Mouse (Mus musculus): ENCODE data around the gene Fxr2.
"Not testable (repeated sequence)": the region's sequence is repeated elsewhere in the genome, so short reads cannot be mapped to it uniquely, and the experiment has no call there.

The Fxr2 gene

DNA sequence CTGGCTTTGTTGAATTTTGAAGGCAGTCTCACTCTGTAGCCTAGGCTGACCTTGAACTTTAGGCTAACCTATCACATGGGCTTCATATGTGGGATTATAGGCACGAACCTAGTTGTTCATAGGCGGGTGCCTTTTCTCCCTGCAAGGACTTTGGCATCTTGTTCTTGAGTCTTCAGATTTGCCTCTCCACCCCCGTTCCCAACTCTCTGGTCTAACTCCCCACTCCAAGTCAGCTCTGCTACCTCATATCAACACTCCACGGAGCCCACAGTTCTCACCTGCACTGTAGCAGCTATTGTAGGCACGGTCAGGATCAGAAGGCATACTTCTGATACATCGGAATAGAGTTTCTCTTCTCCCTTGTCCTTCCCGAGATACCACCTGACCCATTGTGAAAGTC is 50.8 kb downstream of the Fxr2 start:
- DNase-seq (ENCODE audit: low read depth, low spot score) = no peak

DNA sequence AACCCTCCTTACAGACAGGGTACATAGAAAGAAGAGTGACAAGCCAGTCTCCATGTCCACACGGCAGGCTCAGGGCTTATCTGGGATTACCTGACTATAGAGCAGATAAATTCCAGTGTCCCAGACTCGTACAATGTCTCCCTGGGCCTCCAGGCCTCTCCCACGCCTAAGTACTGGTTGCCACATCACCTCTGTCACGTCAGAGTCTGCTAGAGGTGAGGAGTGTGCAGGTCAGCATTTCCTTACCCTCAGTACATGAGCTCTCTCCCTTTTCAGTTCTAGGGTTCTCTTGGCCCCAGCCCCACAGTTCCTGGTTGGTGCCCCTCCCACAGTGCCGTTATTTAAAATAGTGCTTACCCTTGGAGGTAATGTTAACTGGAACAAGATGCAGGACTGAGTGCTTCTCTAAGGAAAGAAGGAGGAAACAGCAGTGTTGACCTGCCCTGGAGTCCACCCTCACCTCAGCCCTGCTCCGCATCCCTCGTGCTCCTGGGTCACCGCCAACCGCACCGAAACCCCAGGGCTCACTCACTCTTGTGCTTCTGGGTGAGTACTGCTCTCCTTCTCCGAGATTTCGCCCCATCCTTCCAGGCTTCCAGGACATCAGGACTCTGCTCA is 51.4 kb downstream of the Fxr2 start:
- DNase-seq (ENCODE audit: low read depth, low spot score) = no peak

DNA sequence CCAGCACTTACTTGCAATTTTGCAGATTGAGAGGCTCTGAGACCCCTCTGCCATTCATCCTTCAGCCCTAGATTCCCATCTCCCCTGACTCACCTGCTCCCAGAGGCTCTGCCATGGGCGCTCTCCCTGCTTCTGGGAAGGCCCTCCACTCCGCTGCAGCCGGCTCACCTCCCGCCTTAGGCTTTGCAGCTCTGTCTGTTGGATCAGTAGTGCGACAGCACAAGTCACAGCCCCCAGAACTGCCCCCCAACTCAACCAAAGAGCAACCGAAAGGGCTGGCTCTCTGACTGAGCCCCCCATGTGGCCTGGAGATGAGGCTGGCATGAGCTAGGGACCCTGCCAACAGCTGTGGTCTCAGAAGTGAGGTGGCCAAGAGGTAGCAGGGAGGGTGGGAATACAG is 52.1 kb downstream of the Fxr2 start:
- no peak for DNase-seq (ENCODE audit: low read depth, low spot score)

DNA sequence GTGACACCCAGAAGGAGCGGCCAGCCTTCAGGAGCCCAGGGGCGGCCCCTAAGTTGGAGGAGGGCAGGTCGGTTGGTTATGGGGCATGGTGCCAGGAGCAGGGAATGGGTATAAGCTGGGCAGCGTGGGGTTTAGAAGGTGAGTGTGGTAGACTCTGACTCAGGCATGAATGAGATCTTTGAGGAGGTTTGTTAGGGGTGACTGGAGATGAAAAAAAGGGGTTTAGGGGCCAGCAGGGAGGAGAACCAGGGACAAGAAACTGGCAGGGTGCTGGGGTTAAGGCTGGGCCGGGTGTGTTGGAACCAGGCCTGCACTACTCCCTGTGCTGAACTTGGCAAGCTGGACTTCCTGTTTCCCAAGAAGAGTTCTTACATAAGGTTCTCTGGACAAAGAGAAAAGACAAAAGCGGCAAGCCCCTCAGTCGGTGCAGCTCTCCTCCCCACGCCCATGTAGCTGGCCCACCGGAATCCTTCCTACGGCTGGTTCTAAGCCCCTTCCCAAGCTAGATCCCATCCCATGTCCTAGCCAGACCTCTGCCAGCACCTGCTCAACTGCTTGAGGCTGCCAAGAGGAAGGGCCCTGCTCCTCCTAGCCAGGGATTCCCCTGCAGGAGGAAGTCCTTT is 52.8 kb downstream of the Fxr2 start, which contains the start of gene Tnfsf13:
Gene Tnfsf13 (minus strand): TSS at position 259 of the 623 bp plus-strand sequence.
- DNase-seq (ENCODE audit: low read depth, low spot score) = peak; percentile 92

DNA sequence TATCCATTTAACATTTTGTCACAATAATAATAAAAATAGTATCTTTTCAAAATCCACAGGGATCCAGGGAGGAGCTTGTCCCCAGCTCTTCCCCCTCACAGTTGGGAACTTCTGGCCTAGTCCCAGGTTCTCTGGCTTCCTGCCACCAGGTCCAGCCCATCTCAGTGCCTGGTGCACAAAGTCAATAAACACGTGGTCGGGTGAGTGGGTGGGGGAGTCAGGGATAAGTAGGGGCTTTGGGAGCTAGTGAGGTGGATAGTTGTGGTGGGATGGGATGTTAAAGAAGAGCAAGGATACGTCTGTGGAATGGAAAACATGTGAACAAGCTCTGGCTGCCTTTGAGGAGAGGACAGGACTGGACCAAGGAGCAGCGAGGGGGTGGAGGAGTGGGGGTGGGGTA is 53.6 kb downstream of the Fxr2 start:
- peak; percentile 82 for DNase-seq (ENCODE audit: low read depth, low spot score)

DNA sequence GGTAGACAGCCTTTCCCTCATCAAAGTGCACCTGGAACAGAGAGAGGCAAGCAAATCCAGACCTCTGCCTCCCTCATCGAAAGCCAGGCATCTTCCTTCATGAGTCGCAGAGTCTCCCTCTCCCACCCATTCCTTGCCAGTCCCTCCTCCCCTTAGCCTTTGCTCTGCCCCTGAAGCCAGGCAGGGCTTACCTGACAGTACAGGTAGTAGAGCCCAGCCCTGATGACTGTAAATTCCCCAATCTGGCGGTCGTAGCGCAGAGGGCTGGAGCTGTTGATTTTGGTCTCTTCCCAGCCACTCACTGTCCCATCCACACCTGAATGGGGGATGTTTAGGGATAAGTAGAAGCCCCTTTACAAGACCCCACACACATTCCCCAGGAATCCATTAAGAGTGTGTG is 54.3 kb downstream of the Fxr2 start:
- DNase-seq (ENCODE audit: low read depth, low spot score) = no peak

DNA sequence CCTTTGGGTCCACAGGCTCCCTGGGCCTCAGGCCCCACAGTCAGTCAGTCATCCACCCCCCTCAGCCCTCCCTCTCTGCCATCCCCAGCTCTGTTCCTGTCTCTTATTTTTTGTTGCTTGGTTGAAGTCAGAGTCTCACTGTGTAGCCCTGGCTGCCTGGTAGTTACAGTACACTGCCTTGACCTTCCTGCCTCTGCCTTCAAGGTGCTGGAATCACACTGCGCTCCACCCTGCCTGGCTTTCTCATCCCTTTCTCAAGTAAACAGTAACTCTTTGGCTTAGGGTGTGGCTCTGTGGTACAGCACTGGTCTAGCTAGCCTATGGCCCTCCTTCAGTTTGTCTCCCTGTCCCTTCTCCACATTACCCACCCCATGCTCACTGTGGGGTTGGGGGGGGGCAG is 57.1 kb downstream of the Fxr2 start:
- no peak for DNase-seq (ENCODE audit: low read depth, low spot score)

DNA sequence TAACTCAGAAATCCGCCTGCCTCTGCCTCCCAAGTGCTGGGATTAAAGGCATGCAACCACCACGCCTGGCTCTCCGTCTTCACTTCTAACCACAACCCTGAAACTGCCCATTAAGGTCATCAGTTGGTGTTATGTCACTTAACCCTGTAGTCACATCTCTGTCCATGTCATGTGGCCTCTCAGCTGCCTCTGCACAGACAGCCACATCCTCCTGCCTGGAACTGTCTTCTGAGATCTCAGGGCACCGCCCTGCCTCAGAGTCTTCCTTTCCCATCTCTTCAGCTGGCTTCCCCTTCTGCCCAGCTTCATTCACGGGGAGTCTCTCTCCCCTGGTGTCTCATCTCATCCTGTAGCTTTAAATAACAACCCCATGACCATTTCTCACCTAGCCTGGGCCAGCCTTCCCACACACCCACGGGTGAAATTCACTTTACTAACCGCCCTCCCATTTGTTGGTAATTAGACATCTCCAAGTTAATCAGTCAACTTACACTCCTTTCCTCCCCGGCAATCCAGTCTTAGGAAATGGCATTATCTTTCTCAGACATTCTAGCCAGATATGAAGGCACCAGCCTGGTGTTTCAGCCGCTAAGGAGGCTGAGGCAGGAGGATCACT is 59.5 kb downstream of the Fxr2 start:
- no peak for DNase-seq (ENCODE audit: low read depth, low spot score)

DNA sequence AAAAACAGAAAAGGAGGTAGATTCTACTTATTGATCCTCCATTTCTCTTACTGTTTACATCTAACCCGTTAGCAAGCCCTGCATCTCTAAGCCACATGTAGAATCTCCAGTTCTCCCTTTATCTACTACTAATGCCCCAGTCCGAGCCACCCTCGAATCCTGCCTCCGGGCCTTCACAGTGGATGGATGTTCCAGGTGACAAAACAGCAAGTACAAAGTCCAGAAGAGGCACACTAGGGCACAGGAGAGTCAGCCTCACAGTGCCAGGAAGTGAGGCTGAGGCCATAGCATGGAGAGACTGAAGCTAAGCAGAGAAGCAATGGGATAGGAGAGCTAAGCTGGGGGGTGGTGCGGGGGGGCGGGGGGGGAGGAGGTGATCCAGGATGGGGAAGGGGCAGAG is 60.1 kb downstream of the Fxr2 start:
- no peak for DNase-seq (ENCODE audit: low read depth, low spot score)

DNA sequence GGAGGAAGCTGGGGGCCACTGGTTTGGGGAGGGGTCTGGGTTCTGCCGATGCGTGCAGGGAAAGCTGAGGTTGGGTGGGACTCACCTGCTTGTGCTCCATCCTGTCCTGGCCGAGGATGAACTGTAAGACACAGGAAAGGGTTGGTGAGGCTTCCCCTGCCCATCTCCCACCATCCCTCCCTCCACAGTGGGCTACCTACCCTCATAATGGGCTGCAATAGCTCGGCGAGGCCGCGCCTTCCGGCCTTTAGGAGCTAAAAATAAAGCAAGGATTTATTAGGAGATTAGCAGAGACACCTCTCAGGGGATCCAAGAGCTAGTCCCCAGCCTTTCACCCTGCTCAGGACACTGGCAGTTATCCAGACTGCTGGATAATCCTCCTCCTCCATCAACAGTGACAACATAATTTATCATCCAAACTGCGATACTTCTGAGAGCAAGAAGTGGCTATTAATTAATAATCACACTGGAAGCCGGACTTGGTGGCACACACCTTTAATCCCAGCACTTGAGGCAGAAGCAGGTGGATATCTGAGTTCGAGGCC is 60.7 kb downstream of the Fxr2 start:
- DNase-seq (ENCODE audit: low read depth, low spot score) = no peak

DNA sequence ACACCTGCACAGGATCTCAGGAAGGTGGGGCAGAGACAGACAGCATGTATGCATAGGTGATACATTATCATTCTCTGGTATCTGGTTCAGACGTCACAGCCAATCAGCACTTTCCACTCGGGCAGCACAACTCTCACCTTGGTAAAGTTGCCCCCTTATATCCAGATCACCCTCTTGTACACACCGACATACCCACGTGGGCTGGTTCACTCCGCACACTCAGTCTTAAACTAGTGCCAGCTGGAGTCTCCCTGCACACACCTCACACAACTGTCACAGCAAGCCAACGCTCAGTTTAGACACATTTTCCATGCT is 62.2 kb downstream of the Fxr2 start:
- DNase-seq (ENCODE audit: low read depth, low spot score) = no peak

DNA sequence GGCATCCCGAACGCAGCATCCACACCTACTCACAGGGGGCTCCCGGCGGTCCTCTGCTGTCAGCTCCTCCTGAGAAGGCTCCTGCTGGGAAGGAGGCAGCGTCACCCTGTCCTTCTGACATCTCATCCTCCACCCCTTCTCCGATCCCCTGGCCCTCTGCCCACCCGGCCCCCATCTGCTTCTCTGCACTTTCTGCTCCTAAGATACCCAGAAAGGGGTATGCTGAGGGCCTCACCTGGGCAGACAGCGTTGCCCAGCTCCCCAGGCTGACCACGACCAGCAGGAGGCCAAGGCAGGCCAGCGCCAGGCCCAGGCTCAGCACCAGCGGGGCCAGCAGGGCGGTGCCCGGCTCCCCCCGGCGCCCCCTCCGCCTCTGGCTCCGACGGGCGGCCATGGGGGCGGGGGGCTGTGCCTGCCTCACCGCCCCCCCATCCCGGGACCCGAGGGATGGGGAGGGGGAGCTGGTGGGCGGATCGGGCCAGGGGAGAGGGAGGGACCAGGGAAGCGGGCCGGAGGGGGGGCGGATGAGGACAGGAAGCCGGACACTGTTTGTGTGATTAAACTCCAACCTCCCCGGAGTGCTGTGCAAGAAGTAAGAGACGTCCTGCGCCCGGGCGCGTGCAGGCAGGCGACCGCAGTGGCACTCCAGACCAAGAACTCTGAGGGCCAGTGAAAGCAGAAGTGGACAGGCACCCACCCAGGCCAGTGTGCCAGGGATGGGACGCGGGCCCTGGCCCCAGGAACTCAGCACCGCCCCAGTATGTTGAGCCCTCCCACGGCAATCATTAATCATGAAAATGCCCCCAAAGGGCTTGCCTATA is 62.8 kb downstream of the Fxr2 start, which contains the start of the genes Tnfsf12 and Tnfsfm13:
Gene Tnfsf12 (minus strand): TSS at position 489 of the 821 bp plus-strand sequence.
Gene Tnfsfm13 (minus strand): TSS at position 738 of the 821 bp plus-strand sequence.
- peak; percentile 69 for DNase-seq (ENCODE audit: low read depth, low spot score)

DNA sequence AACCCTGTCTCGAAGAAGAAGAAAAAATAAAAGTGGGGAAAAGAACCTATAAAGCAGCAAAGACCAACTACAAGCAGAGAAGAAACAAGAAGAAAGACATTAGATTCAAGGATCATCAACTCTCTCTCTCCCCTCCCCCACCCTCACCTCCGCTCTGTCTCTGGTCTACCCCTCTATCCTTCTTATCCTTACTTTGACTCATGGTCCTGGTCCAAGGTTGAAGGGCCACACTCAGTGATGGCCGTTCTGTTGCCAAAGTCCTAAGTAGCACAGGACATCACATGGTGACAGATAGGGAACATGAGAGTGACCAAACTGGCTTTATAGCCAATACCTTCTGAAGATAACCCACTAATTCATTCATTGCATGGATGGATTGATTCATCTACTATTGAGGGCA is 64.6 kb downstream of the Fxr2 start:
- DNase-seq (ENCODE audit: low read depth, low spot score) = no peak

DNA sequence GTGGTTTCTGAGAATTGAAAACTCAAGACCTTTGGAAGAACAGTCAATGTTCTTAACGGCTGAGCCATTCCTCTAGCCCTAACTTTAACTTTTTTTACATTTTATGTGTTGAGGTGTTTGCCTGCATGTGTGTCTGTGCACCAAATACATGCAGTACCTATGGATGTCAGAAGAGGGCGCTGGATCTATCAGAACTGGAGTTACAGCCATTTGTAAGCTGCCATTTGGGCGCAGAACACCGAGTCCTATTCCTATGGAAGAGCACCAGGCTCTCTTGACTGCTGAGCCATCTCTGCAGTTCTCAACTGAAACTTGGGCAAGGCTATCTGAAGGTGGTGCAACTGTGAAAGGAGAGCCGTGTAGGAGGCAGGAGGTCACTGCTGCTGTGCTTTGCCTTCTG is 65.8 kb downstream of the Fxr2 start:
- no peak for DNase-seq (ENCODE audit: low read depth, low spot score)

DNA sequence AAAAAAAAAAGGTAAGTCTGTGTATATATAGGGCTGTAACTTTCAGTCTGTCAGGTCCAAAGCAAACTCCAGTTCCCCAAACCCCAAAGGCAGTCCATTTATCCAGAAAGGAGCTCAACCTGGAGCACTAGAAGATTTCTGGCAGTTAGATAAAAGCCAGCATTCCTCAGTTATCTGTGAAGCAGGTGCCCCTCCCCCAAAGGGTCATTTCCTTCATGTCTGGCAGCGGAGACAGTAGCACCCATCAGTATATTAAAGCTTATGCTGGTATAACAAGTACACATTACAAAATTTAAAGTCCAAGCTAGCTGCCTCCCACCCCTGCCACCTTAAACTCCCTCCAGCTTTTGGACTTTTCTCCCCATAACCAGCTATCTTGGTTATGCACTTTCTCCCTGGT is 66.8 kb downstream of the Fxr2 start:
- no peak for DNase-seq (ENCODE audit: low read depth, low spot score)

DNA sequence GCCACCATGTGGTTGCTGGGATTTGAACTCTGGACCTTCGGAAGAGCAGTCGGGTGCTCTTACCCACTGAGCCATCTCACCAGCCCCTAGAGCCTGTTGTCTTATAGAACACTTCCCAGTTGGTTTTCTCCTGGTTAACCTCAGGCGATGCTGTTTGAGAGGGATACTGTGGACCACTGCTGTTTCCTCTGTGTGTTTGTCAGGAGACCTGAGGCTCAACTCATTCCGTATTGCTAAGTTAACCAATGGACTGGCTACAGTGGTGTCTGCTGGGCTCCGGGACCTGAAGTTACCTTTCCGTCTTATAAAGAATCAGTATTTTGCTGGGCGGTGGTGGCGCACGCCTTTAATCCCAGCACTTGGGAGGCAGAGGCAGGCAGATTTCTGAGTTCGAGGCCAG is 70.1 kb downstream of the Fxr2 start:
- not testable (repeated sequence) for DNase-seq (ENCODE audit: low read depth, low spot score)

Measured in skeletal muscle tissue, adult 2 months (tissue).